Mouse (Mus musculus) midbrain, embryonic 15.5 days (tissue): ENCODE results near the gene 1700025G04Rik. TPM values are rescaled to one million over a fixed set of nuclear protein-coding genes. Genes with fewer than 3 reads are reported as not detected.

Experiments used
- ATAC-seq: fragments of 200-750 bp; cut with Nextera tagmentation; replicated peaks from 2 replicates; pipeline ENCODE4 v1.8.0; 2017; ENCODE audit warnings: moderate TSS enrichment
- H3K27ac ChIP-seq: fragments of 300-500 bp; sonication (generic); 2 replicates; pipeline ENCODE4 v1.5.1; 2015; ENCODE audit warnings: mild to moderate bottlenecking, inconsistent platforms
- H3K27me3 ChIP-seq: fragments of 300-500 bp; sonication (generic); replicated peaks from 2 replicates; pipeline ENCODE4 v1.6.1; 2015; ENCODE audit warnings: inconsistent platforms
- H3K36me3 ChIP-seq: fragments of 300-500 bp; sonication (generic); replicated peaks from 2 replicates; pipeline ENCODE4 v1.6.1; 2015; ENCODE audit warnings: inconsistent platforms
- H3K4me1 ChIP-seq: fragments of 300-500 bp; sonication (generic); 2 replicates; pipeline ENCODE4 v1.6.1; 2015; ENCODE audit warnings: inconsistent platforms
- H3K4me2 ChIP-seq: fragments of 300-500 bp; sonication (generic); 2 replicates; pipeline ENCODE4 v1.6.1; 2015; ENCODE audit warnings: inconsistent platforms, mild to moderate bottlenecking, moderate library complexity
- H3K4me3 ChIP-seq: fragments of 300-500 bp; sonication (generic); 2 replicates; pipeline ENCODE4 v1.5.1; 2015; ENCODE audit warnings: mild to moderate bottlenecking, inconsistent platforms
- H3K9ac ChIP-seq: fragments of 300-500 bp; sonication (generic); 2 replicates; pipeline ENCODE4 v1.6.1; 2015; ENCODE audit warnings: mild to moderate bottlenecking, inconsistent platforms
- H3K9me3 ChIP-seq: fragments of 300-500 bp; sonication (generic); 2 replicates; pipeline ENCODE4 v1.6.1; 2016; ENCODE audit warnings: inconsistent platforms
- WGBS: fragments of 180-500 bp; shearing (Covaris S2); methylation state at CpG from one replicate; pipeline ENCODE4 v1.1.7; 2015; ENCODE audit warnings: mixed read lengths; 5-methylcytosine and 5-hydroxymethylcytosine counted together
- polyA plus RNA-seq: library from polyadenylated mRNA; unstranded; fragments of >200 nt; fragmentation: Nextera tagmentation; extraction: Ambion mirVana; gene quantifications from 2 replicates; pipeline ENCODE4 v1.2.1, GENCODE M21; 2015

The 1700025G04Rik gene
- polyA plus RNA-seq, 1 experiment from 2014 or later, result 34.6 TPM

GRCm38 (mm10) chr1:151963248-151963647 lies 126.7 kb downstream of the 1700025G04Rik start:
- Histone ChIP-seq H3K4me2 (no peak overlapping the region), H3K9ac (no peak overlapping the region), H3K27me3 (no peaks in the 10 kb centered on the region), H3K4me3 (no peak overlapping the region), H3K4me1 (no peaks in the 10 kb centered on the region), H3K9me3 (no peaks in the 10 kb centered on the region), H3K36me3 (no peaks in the 10 kb centered on the region), H3K27ac (no peak overlapping the region)
- WGBS, result 91% methylated on average over 7 of the region's 7 CpGs
- no peak for ATAC-seq

- H3K27ac ChIP-seq, result no peak overlapping the region
- no peak for ATAC-seq
- no peak overlapping the region for H3K9ac ChIP-seq
- no peaks in the 10 kb centered on the region for H3K27me3 ChIP-seq
- no peak overlapping the region for H3K4me2 ChIP-seq
- H3K4me3 ChIP-seq, result no peak overlapping the region
- no peaks in the 10 kb centered on the region for H3K9me3 ChIP-seq
- no peaks in the 10 kb centered on the region for H3K36me3 ChIP-seq
- 55% methylated on average over 6 of the region's 6 CpGs for WGBS
- peaks cover 6% of the 10 kb centered on the region; the same call in 1 of the 2 replicates for H3K4me1 ChIP-seq
These were observed 127.8 kb downstream of the 1700025G04Rik start for GRCm38 (mm10) chr1:151962078-151962477.

GRCm38 (mm10) chr1:151961204-151961603 lies 128.7 kb downstream of the 1700025G04Rik start:
- Histone ChIP-seq H3K9ac (no peak overlapping the region), H3K4me2 (no peak overlapping the region), H3K4me3 (no peak overlapping the region), H3K27me3 (no peaks in the 10 kb centered on the region), H3K9me3 (no peaks in the 10 kb centered on the region), H3K27ac (no peak overlapping the region), H3K36me3 (no peaks in the 10 kb centered on the region), H3K4me1 (peaks cover 6% of the 10 kb centered on the region; the same call in 1 of the 2 replicates)
- no peak for ATAC-seq
- WGBS, result 90% methylated on average over 10 of the region's 10 CpGs

GRCm38 (mm10) chr1:151959010-151959409 lies 130.9 kb downstream of the 1700025G04Rik start:
- H3K9me3 ChIP-seq, result no peaks in the 10 kb centered on the region
- WGBS, result 23% methylated on average over 3 of the region's 3 CpGs
- no peak overlapping the region for H3K4me3 ChIP-seq
- H3K36me3 ChIP-seq, result no peaks in the 10 kb centered on the region
- no peak overlapping the region for H3K4me2 ChIP-seq
- H3K4me1 ChIP-seq, result peaks cover 6% of the 10 kb centered on the region; the same call in 1 of the 2 replicates
- no peaks in the 10 kb centered on the region for H3K27me3 ChIP-seq
- no peak overlapping the region for H3K9ac ChIP-seq
- H3K27ac ChIP-seq, result no peak overlapping the region
- ATAC-seq, result no peak

GRCm38 (mm10) chr1:151958442-151958841 lies 131.5 kb downstream of the 1700025G04Rik start:
- H3K4me1 ChIP-seq, result peaks cover 10% of the 10 kb centered on the region; the same call in 1 of the 2 replicates
- no peak for ATAC-seq
- H3K4me2 ChIP-seq, result no peak overlapping the region
- no peak overlapping the region for H3K27ac ChIP-seq
- H3K9ac ChIP-seq, result no peak overlapping the region
- 78% methylated on average over 3 of the region's 3 CpGs for WGBS
- H3K4me3 ChIP-seq, result no peak overlapping the region
- no peaks in the 10 kb centered on the region for H3K27me3 ChIP-seq
- no peaks in the 10 kb centered on the region for H3K36me3 ChIP-seq
- no peaks in the 10 kb centered on the region for H3K9me3 ChIP-seq

- H3K9me3 ChIP-seq, result no peaks in the 10 kb centered on the region
These were observed 132.3 kb downstream of the 1700025G04Rik start for GRCm38 (mm10) chr1:151957669-151958068.

GRCm38 (mm10) chr1:151955866-151956265 lies 134.1 kb downstream of the 1700025G04Rik start:
- Histone ChIP-seq H3K9me3 (no peaks in the 10 kb centered on the region), H3K4me3 (no peak overlapping the region), H3K4me1 (peaks cover 15% of the 10 kb centered on the region; the same call in 1 of the 2 replicates), H3K36me3 (no peaks in the 10 kb centered on the region), H3K9ac (no peak overlapping the region), H3K4me2 (no peak overlapping the region), H3K27ac (no peak overlapping the region), H3K27me3 (no peaks in the 10 kb centered on the region)
- no peak for ATAC-seq
- 78% methylated on average over 5 of the region's 5 CpGs for WGBS

More at GRCm38 (mm10) chr1:151957669-151958068, 132.3 kb downstream of the 1700025G04Rik start:
- no peak overlapping the region for H3K9ac ChIP-seq
- no peaks in the 10 kb centered on the region for H3K27me3 ChIP-seq
- no peak overlapping the region for H3K4me2 ChIP-seq
- WGBS, result 21% methylated on average over 7 of the region's 7 CpGs
- ATAC-seq, result no peak
- H3K27ac ChIP-seq, result no peak overlapping the region
- no peak overlapping the region for H3K4me3 ChIP-seq
- peaks cover 15% of the 10 kb centered on the region; the same call in 1 of the 2 replicates for H3K4me1 ChIP-seq
- no peaks in the 10 kb centered on the region for H3K36me3 ChIP-seq

GRCm38 (mm10) chr1:151953563-151953962 lies 136.4 kb downstream of the 1700025G04Rik start:
- H3K36me3 ChIP-seq, result no peaks in the 10 kb centered on the region
- H3K4me1 ChIP-seq, result peaks cover 19% of the 10 kb centered on the region; the same call in 1 of the 2 replicates
- ATAC-seq, result peak; percentile 51; the same call in 1 of the 2 replicates
- WGBS, result 32% methylated on average over 7 of the region's 7 CpGs
- H3K27me3 ChIP-seq, result no peaks in the 10 kb centered on the region
- H3K4me3 ChIP-seq, result no peak overlapping the region
- H3K4me2 ChIP-seq, result no peak overlapping the region
- H3K27ac ChIP-seq, result no peak overlapping the region
- H3K9me3 ChIP-seq, result no peaks in the 10 kb centered on the region
- no peak overlapping the region for H3K9ac ChIP-seq

GRCm38 (mm10) chr1:151948065-151948464 lies 141.9 kb downstream of the 1700025G04Rik start:
- Histone ChIP-seq H3K4me1 (peaks cover 46% of the 10 kb centered on the region), H3K9ac (no peak overlapping the region), H3K9me3 (no peaks in the 10 kb centered on the region), H3K27ac (0 out of 2 replicates have a peak overlapping the region, but pooled peaks have one; percentile 9), H3K36me3 (no peaks in the 10 kb centered on the region), H3K4me2 (no peak overlapping the region), H3K27me3 (no peaks in the 10 kb centered on the region), H3K4me3 (no peak overlapping the region)
- 73% methylated on average over 3 of the region's 3 CpGs for WGBS
- ATAC-seq, result no peak

- Histone ChIP-seq H3K36me3 (no peaks in the 10 kb centered on the region), H3K9ac (no peak overlapping the region), H3K4me1 (peaks cover 47% of the 10 kb centered on the region), H3K27me3 (no peaks in the 10 kb centered on the region), H3K4me2 (peak overlapping the region; percentile 21; the same call in 1 of the 2 replicates), H3K27ac (no peak overlapping the region), H3K9me3 (no peaks in the 10 kb centered on the region), H3K4me3 (no peak overlapping the region)
- WGBS, result 31% methylated on average over 4 of the region's 4 CpGs
- ATAC-seq, result no peak
These were observed 142.4 kb downstream of the 1700025G04Rik start for GRCm38 (mm10) chr1:151947571-151947970.

- Histone ChIP-seq H3K27ac (peak overlapping the region; percentile 76), H3K36me3 (no peaks in the 10 kb centered on the region), H3K4me1 (peaks cover 54% of the 10 kb centered on the region), H3K4me3 (no peak overlapping the region), H3K27me3 (no peaks in the 10 kb centered on the region), H3K9me3 (no peaks in the 10 kb centered on the region), H3K9ac (no peak overlapping the region), H3K4me2 (no peak overlapping the region)
- ATAC-seq, result peak; percentile 80
- WGBS, result 11% methylated on average over 10 of the region's 10 CpGs
These were observed 145.3 kb downstream of the 1700025G04Rik start for GRCm38 (mm10) chr1:151944457-151945223.

GRCm38 (mm10) chr1:151943681-151944237 lies 146.2 kb downstream of the 1700025G04Rik start:
- Histone ChIP-seq H3K27me3 (no peaks in the 10 kb centered on the region), H3K36me3 (no peaks in the 10 kb centered on the region), H3K27ac (peak overlapping the region; percentile 76), H3K9ac (no peak overlapping the region), H3K4me1 (peaks cover 56% of the 10 kb centered on the region), H3K4me3 (no peak overlapping the region), H3K9me3 (no peaks in the 10 kb centered on the region), H3K4me2 (no peak overlapping the region)
- 18% methylated on average over 8 of the region's 8 CpGs for WGBS
- peak; percentile 53; the same call in 1 of the 2 replicates for ATAC-seq
